Mouse (Mus musculus): ENCODE measurements around the gene Acoxl.

DNA sequence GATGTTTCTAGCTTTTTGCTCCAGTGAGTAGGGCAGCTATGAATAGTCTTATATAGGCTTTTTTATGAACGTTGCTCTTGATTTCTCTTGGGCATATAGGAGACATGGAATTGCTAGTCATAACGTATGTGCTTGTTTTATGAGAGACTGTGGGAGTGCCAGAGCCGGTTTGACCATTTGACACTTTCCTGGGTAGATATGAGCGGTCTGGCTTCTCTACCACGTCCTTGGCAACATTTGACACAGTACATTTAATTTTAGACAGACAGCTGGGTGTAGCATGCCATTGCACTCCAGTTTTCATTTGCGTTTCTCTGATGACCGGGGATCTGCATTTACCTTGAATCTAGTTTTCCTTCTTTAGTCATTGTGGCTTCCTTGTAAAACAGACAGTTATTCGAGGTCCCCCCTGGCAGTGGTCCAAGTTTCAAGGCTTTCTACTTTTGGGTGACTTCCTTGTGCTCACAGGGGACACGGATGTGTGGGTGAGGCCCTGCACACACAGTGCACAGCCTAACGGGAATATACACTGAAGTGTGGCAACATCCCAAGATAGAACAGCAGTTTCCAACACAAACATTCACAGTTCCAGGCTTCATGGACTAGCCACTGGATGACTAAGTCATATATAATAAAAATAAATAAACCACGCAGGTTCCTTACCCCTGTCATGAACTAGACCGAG lies 202.5 kb downstream of the Acoxl start:
- TF ChIP-seq GATA1 (IDR thresholded peaks at IDR 0.05; ENCODE audit: borderline replicate concordance, low read length) (no peak), FLI1 (IDR thresholded peaks at IDR 0.05; ENCODE audit: low read length) (no peak)

Measured in megakaryocyte, embryonic 14.5 days (primary cell).